Mouse (Mus musculus) kidney, postnatal 0 days (tissue): Measurements from ENCODE around the gene Rec114. TPM values are rescaled to one million over a fixed set of nuclear protein-coding genes. Genes with fewer than 3 reads are reported as not detected.

ENCODE experiments used
- ATAC-seq: fragments of 200-750 bp; cut with Nextera tagmentation; replicated peaks from 2 replicates; pipeline ENCODE4 v1.8.0; 2017; ENCODE audit warnings: low read depth, moderate number of reproducible peaks, moderate TSS enrichment, moderate library complexity; ENCODE audit not compliant: low FRiP score
- DNase-seq: peaks from one replicate; pipeline ENCODE4 v3.0.0-alpha.2; 2016; ENCODE audit warnings: low spot score
- H3K27ac ChIP-seq: fragments of 300-500 bp; sonication (generic); 2 replicates; pipeline ENCODE4 v1.5.1; 2014; ENCODE audit warnings: mild to moderate bottlenecking
- H3K27me3 ChIP-seq: fragments of 300-500 bp; sonication (generic); 2 replicates; pipeline ENCODE4 v1.6.1; 2014; ENCODE audit warnings: low read length, mixed read lengths; ENCODE audit not compliant: insufficient read depth
- H3K36me3 ChIP-seq: fragments of 300-500 bp; sonication (generic); 2 replicates; pipeline ENCODE4 v1.6.1; 2014; ENCODE audit warnings: low read length, mixed read lengths; ENCODE audit not compliant: insufficient read depth
- H3K4me1 ChIP-seq: fragments of 300-500 bp; sonication (generic); replicated peaks from 2 replicates; pipeline ENCODE4 v1.6.1; 2014; ENCODE audit warnings: antibody characterized with exemption, low read length, mixed read lengths; ENCODE audit not compliant: insufficient read depth
- H3K4me2 ChIP-seq: fragments of 300-500 bp; sonication (generic); 2 replicates; pipeline ENCODE4 v1.6.1; 2014; ENCODE audit warnings: mild to moderate bottlenecking, low read length, moderate library complexity, mixed read lengths
- H3K4me3 ChIP-seq: fragments of 300-500 bp; sonication (generic); replicated peaks from 2 replicates; pipeline ENCODE4 v1.5.1; 2014; ENCODE audit warnings: low read depth, low read length
- H3K9ac ChIP-seq: fragments of 300-500 bp; sonication (generic); 2 replicates; pipeline ENCODE4 v1.6.1; 2014; ENCODE audit warnings: low read depth, low read length
- H3K9me3 ChIP-seq: fragments of 300-500 bp; sonication (generic); replicated peaks from 2 replicates; pipeline ENCODE4 v1.6.1; 2016; ENCODE audit warnings: low read length, inconsistent platforms, mixed read lengths
- CTCF ChIP-seq: IDR thresholded peaks from 2 replicates; pipeline ENCODE4 v1.5.1; 2016; ENCODE audit warnings: antibody characterized with exemption, low read depth, mild to moderate bottlenecking, moderate library complexity
- WGBS: fragments of 180-500 bp; shearing (Covaris S2); extraction: QIAGEN DNeasy Blood & Tissue Kit; methylation state at CpG from one replicate; pipeline ENCODE4 v1.1.7; 2014; 5-methylcytosine and 5-hydroxymethylcytosine counted together
- polyA plus RNA-seq: library from polyadenylated mRNA; unstranded; fragments of >200 nt; fragmentation: Nextera tagmentation; extraction: Ambion mirVana; gene quantifications from 2 replicates; pipeline ENCODE4 v1.2.1, GENCODE M21; 2015

The Rec114 gene
- polyA plus RNA-seq, 1 experiment from 2014 or later = 1.2 TPM

GRCm38 (mm10) chr9:58721021-58721420 lies 22.7 kb downstream of the Rec114 start:
- no peak overlapping the region for H3K27ac ChIP-seq
- no peak overlapping the region for H3K9ac ChIP-seq
- H3K36me3 ChIP-seq = no peaks in the 10 kb centered on the region
- ATAC-seq (no peak), DNase-seq (no peak)
- no peak overlapping the region for H3K4me3 ChIP-seq
- H3K4me1 ChIP-seq = no peaks in the 10 kb centered on the region
- no peaks in the 10 kb centered on the region for H3K9me3 ChIP-seq
- TF ChIP-seq CTCF = no peak
- WGBS = 48% methylated on average over 7 of the region's 7 CpGs
- no peaks in the 10 kb centered on the region for H3K27me3 ChIP-seq
- no peak overlapping the region for H3K4me2 ChIP-seq

GRCm38 (mm10) chr9:58720167-58720566 lies 23.6 kb downstream of the Rec114 start:
- Histone ChIP-seq H3K4me1 (no peaks in the 10 kb centered on the region), H3K27me3 (no peaks in the 10 kb centered on the region), H3K4me3 (no peak overlapping the region), H3K27ac (no peak overlapping the region), H3K9me3 (no peaks in the 10 kb centered on the region), H3K36me3 (no peaks in the 10 kb centered on the region), H3K4me2 (no peak overlapping the region), H3K9ac (no peak overlapping the region)
- no peak for TF ChIP-seq CTCF
- 85% methylated on average over 4 of the region's 4 CpGs for WGBS
- ATAC-seq (no peak), DNase-seq (no peak)

GRCm38 (mm10) chr9:58719471-58719870 lies 24.3 kb downstream of the Rec114 start:
- Histone ChIP-seq H3K4me3 (no peak overlapping the region), H3K27me3 (no peaks in the 10 kb centered on the region), H3K27ac (no peak overlapping the region), H3K4me1 (no peaks in the 10 kb centered on the region), H3K4me2 (no peak overlapping the region), H3K9me3 (no peaks in the 10 kb centered on the region), H3K9ac (no peak overlapping the region), H3K36me3 (no peaks in the 10 kb centered on the region)
- DNase-seq (no peak), ATAC-seq (no peak)
- TF ChIP-seq CTCF = no peak
- WGBS = 27% methylated on average over 5 of the region's 5 CpGs

GRCm38 (mm10) chr9:58718964-58719363 lies 24.8 kb downstream of the Rec114 start:
- DNase-seq (no peak), ATAC-seq (no peak)
- no peaks in the 10 kb centered on the region for H3K27me3 ChIP-seq
- H3K9me3 ChIP-seq = no peaks in the 10 kb centered on the region
- no peak overlapping the region for H3K9ac ChIP-seq
- H3K36me3 ChIP-seq = no peaks in the 10 kb centered on the region
- no peak overlapping the region for H3K4me3 ChIP-seq
- H3K4me1 ChIP-seq = no peaks in the 10 kb centered on the region
- TF ChIP-seq CTCF = no peak
- no peak overlapping the region for H3K4me2 ChIP-seq
- 71% methylated on average over 3 of the region's 3 CpGs for WGBS
- no peak overlapping the region for H3K27ac ChIP-seq

GRCm38 (mm10) chr9:58716886-58717285 lies 26.9 kb downstream of the Rec114 start:
- ATAC-seq = no peak
- WGBS = 44% methylated on average over 2 of the region's 2 CpGs
- Histone ChIP-seq H3K4me1 (no peaks in the 10 kb centered on the region), H3K9ac (no peak overlapping the region), H3K27ac (no peak overlapping the region), H3K36me3 (no peaks in the 10 kb centered on the region), H3K4me2 (no peak overlapping the region), H3K9me3 (no peaks in the 10 kb centered on the region), H3K4me3 (no peak overlapping the region), H3K27me3 (no peaks in the 10 kb centered on the region)
- no peak for DNase-seq
- no peak for TF ChIP-seq CTCF

- no peak overlapping the region for H3K4me3 ChIP-seq
- H3K9me3 ChIP-seq = no peaks in the 10 kb centered on the region
- no peaks in the 10 kb centered on the region for H3K27me3 ChIP-seq
- no peaks in the 10 kb centered on the region for H3K36me3 ChIP-seq
- no peak for TF ChIP-seq CTCF
- DNase-seq = no peak
- no peaks in the 10 kb centered on the region for H3K4me1 ChIP-seq
- 57% methylated on average over 7 of the region's 7 CpGs for WGBS
- no peak overlapping the region; the same call in 1 of the 2 replicates for H3K27ac ChIP-seq
- ATAC-seq = no peak
- H3K9ac ChIP-seq = no peak overlapping the region
- H3K4me2 ChIP-seq = no peak overlapping the region
Measured at GRCm38 (mm10) chr9:58710642-58711041, 33.1 kb downstream of the Rec114 start.

- no peaks in the 10 kb centered on the region for H3K36me3 ChIP-seq
- no peaks in the 10 kb centered on the region for H3K9me3 ChIP-seq
- no peak overlapping the region for H3K4me3 ChIP-seq
- no peaks in the 10 kb centered on the region for H3K27me3 ChIP-seq
- 8% methylated on average over 2 of the region's 2 CpGs for WGBS
- TF ChIP-seq CTCF = peak; percentile 70
- no peaks in the 10 kb centered on the region for H3K4me1 ChIP-seq
- no peak overlapping the region for H3K9ac ChIP-seq
- no peak overlapping the region for H3K27ac ChIP-seq
- peak; percentile 64 for DNase-seq
- no peak overlapping the region for H3K4me2 ChIP-seq
- no peak for ATAC-seq
Measured at GRCm38 (mm10) chr9:58709939-58710338, 33.8 kb downstream of the Rec114 start.
